Mouse (Mus musculus) neural tube, embryonic 15.5 days (tissue): ENCODE data around the gene Gabpb1. TPM values are rescaled to one million over a fixed set of nuclear protein-coding genes. Genes with fewer than 3 reads are reported as not detected.

ENCODE experiments used
- ATAC-seq: fragments of 200-750 bp; cut with Nextera tagmentation; 2 replicates; pipeline ENCODE4 v1.8.0; 2017; ENCODE audit warnings: mild to moderate bottlenecking, moderate TSS enrichment, moderate library complexity; ENCODE audit not compliant: low FRiP score
- H3K27ac ChIP-seq: fragments of 300-500 bp; sonication (generic); replicated peaks from 2 replicates; pipeline ENCODE4 v1.5.1; 2015; ENCODE audit warnings: mild to moderate bottlenecking, inconsistent platforms
- H3K27me3 ChIP-seq: fragments of 300-500 bp; sonication (generic); replicated peaks from 2 replicates; pipeline ENCODE4 v1.6.1; 2015; ENCODE audit warnings: inconsistent platforms
- H3K36me3 ChIP-seq: fragments of 300-500 bp; sonication (generic); 2 replicates; pipeline ENCODE4 v1.6.1; 2015; ENCODE audit warnings: inconsistent platforms
- H3K4me1 ChIP-seq: fragments of 300-500 bp; sonication (generic); 2 replicates; pipeline ENCODE4 v1.6.1; 2015; ENCODE audit warnings: inconsistent platforms
- H3K4me2 ChIP-seq: fragments of 300-500 bp; sonication (generic); 2 replicates; pipeline ENCODE4 v1.6.1; 2015; ENCODE audit warnings: inconsistent platforms, mild to moderate bottlenecking, moderate library complexity
- H3K4me3 ChIP-seq: fragments of 300-500 bp; sonication (generic); replicated peaks from 2 replicates; pipeline ENCODE4 v1.5.1; 2015; ENCODE audit warnings: mild to moderate bottlenecking, inconsistent platforms
- H3K9ac ChIP-seq: fragments of 300-500 bp; sonication (generic); replicated peaks from 2 replicates; pipeline ENCODE4 v1.6.1; 2015; ENCODE audit warnings: mild to moderate bottlenecking, inconsistent platforms
- H3K9me3 ChIP-seq: fragments of 300-500 bp; sonication (generic); replicated peaks from 2 replicates; pipeline ENCODE4 v1.6.1; 2016; ENCODE audit warnings: inconsistent platforms
- WGBS: fragments of 180-500 bp; shearing (Covaris S2); methylation state at CpG from one replicate; pipeline ENCODE4 v1.1.7; 2015; ENCODE audit warnings: mixed read lengths; 5-methylcytosine and 5-hydroxymethylcytosine counted together
- polyA plus RNA-seq: library from polyadenylated mRNA; unstranded; fragments of >200 nt; fragmentation: Nextera tagmentation; extraction: Ambion mirVana; gene quantifications from 2 replicates; pipeline ENCODE4 v1.2.1, GENCODE M21; 2015

The Gabpb1 gene
- polyA plus RNA-seq, 1 experiment from 2014 or later = 37.1 TPM

- H3K9me3 ChIP-seq = no peaks in the 10 kb centered on the region
- no peaks in the 10 kb centered on the region for H3K36me3 ChIP-seq
- no peak overlapping the region for H3K4me3 ChIP-seq
- no peak overlapping the region for H3K4me2 ChIP-seq
- H3K9ac ChIP-seq = no peak overlapping the region
- no peak for ATAC-seq
- H3K27me3 ChIP-seq = no peaks in the 10 kb centered on the region
- 89% methylated on average over 15 of the region's 15 CpGs for WGBS
- no peaks in the 10 kb centered on the region for H3K4me1 ChIP-seq
- no peak overlapping the region for H3K27ac ChIP-seq
Observed at GRCm38 (mm10) chr2:126606061-126606687, 70.0 kb downstream of the Gabpb1 start.

DNA sequence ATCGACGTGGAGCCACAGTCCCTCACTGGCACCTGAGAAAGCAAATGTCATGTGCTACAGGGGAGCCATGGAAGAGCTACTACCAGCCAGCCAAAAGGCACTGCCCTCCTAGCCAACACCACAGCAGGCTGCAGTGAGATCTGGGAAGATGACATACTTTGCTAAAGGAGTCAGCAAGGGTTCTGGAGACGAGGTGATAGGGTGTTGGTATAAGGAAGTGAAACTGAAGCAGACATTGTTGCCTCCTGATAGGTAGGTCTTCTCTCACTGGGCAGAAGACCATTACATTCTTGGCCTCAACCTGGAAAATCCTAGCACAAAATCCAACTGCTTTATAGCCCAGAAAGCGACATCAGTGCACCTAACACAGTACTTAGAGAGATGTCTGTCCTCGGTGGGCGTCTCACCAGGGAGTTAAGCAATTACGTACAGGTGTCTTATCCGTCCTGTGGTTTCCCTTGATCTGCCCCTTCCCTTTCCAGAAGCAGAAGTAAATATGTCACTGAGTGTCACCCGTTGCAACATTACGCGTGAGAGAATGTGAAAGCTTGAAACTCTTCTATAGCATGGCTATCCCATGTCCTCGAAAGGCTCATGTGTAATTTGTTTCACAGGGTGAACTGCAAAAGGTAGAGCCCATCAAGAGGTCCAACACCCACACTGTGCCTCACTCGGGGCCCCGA lies 74.1 kb downstream of the Gabpb1 start:
- WGBS = 89% methylated on average over 14 of the region's 14 CpGs
- Histone ChIP-seq H3K9ac (no peak overlapping the region), H3K9me3 (no peaks in the 10 kb centered on the region), H3K4me2 (no peak overlapping the region), H3K27ac (no peak overlapping the region), H3K27me3 (no peaks in the 10 kb centered on the region), H3K4me1 (no peaks in the 10 kb centered on the region), H3K4me3 (no peak overlapping the region), H3K36me3 (no peaks in the 10 kb centered on the region)
- ATAC-seq = no peak

GRCm38 (mm10) chr2:126600533-126600932 lies 75.6 kb downstream of the Gabpb1 start:
- Histone ChIP-seq H3K9ac (no peak overlapping the region), H3K9me3 (no peaks in the 10 kb centered on the region), H3K4me3 (no peak overlapping the region), H3K27ac (no peak overlapping the region), H3K36me3 (no peaks in the 10 kb centered on the region), H3K4me1 (no peaks in the 10 kb centered on the region), H3K27me3 (no peaks in the 10 kb centered on the region), H3K4me2 (no peak overlapping the region)
- WGBS = 74% methylated on average over 14 of the region's 14 CpGs
- ATAC-seq = no peak

- Histone ChIP-seq H3K27ac (no peak overlapping the region), H3K4me2 (no peak overlapping the region), H3K9ac (no peak overlapping the region), H3K4me3 (no peak overlapping the region), H3K27me3 (no peaks in the 10 kb centered on the region), H3K9me3 (no peaks in the 10 kb centered on the region), H3K4me1 (no peaks in the 10 kb centered on the region), H3K36me3 (no peaks in the 10 kb centered on the region)
- no peak for ATAC-seq
- 11% methylated on average over 3 of the region's 3 CpGs for WGBS
Observed at GRCm38 (mm10) chr2:126599005-126599404, 77.1 kb downstream of the Gabpb1 start.

- Histone ChIP-seq H3K4me1 (no peaks in the 10 kb centered on the region), H3K4me2 (no peak overlapping the region), H3K9ac (no peak overlapping the region), H3K4me3 (no peak overlapping the region), H3K36me3 (no peaks in the 10 kb centered on the region), H3K27ac (no peak overlapping the region), H3K9me3 (no peaks in the 10 kb centered on the region), H3K27me3 (no peaks in the 10 kb centered on the region)
- 71% methylated on average over 2 of the region's 2 CpGs for WGBS
- no peak for ATAC-seq
Observed at GRCm38 (mm10) chr2:126598359-126598758, 77.8 kb downstream of the Gabpb1 start.

DNA sequence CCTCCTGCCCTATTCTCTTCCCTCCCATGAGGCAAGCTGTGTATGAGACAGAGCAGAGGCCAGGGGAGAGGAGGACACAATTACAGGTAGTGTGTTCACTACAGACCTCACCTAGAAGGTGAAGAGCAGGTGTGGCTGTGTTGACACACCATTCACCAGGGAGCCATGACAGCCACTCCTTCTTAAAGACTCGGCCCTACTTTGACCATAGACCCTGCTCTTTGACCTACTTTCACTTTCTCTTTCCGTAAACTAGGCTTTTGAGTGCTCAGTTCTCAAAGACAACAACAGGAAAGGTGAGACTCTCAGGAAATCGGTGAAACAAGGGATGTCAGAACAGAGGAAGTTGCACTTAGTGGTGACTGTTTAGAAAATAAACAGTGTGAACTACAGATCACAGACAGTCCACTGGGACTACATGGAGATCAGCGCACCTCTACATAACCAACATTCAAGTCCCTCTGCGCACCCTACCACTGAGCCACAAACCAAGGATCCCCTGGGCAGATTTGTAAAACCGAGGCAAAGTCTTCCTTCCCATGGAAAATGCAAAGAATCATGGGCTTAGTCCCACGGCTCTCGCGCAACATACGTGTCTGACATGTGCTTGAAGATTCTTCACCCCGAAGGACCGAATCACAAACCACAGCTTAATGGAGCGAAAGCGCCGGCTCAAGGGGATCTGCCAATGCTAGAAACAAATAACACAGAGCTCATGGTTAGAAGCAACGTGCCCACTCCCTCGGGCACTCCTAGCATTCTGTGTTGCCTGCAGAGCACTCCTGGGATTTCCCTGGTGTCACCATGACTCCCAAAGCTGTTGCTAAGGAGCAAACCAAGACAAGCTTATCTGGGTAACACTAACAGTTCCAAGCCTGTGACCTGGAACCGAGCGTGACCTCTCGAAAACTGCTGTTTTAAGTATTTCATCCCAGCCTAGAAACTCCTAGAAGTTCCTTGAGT lies 78.6 kb downstream of the Gabpb1 start:
- WGBS = 87% methylated on average over 20 of the region's 20 CpGs
- Histone ChIP-seq H3K4me1 (no peaks in the 10 kb centered on the region), H3K9me3 (no peaks in the 10 kb centered on the region), H3K27me3 (no peaks in the 10 kb centered on the region), H3K4me2 (no peak overlapping the region), H3K4me3 (no peak overlapping the region), H3K36me3 (no peaks in the 10 kb centered on the region), H3K9ac (no peak overlapping the region), H3K27ac (no peak overlapping the region)
- ATAC-seq = no peak

DNA sequence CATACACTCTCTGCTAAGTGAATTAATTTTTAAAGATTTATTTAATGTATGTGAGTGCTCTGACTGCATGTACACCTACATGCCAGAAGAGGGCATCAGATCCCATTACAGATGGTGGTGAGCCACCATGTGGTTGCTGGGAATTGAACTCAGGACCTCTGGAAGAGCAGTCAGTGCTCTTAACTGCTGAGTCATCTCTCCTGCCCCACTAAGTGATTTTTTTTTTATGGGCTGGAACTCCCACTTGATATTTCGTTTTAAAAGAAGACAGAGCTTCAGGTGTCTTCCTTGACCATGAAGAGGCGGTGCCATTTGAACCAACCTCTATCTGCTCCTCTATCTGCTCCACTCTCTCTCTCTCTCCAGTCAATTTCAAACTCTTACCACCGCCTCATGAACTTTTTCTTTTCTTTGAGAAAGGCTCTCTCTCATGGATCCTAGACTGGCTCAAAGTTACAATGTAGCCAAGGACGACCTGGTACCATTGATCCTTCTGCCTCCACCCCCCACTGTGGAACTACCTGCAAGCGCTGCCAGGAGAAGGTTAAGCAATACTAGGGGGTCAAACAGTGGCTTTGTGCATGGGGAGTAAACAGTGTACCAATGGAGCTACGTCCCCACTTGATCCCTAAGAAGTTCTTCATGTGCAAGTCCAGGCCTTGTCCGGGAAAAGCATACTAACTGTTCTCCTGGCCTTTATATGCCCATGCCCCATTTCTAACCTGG lies 79.6 kb downstream of the Gabpb1 start:
- Histone ChIP-seq H3K9me3 (no peaks in the 10 kb centered on the region), H3K4me1 (no peaks in the 10 kb centered on the region), H3K4me3 (no peak overlapping the region), H3K4me2 (no peak overlapping the region), H3K27me3 (no peaks in the 10 kb centered on the region), H3K9ac (no peak overlapping the region), H3K36me3 (no peaks in the 10 kb centered on the region), H3K27ac (no peak overlapping the region)
- WGBS = 96% methylated on average over 7 of the region's 7 CpGs
- ATAC-seq = no peak

GRCm38 (mm10) chr2:126593831-126594610 lies 82.1 kb downstream of the Gabpb1 start:
- H3K36me3 ChIP-seq = 0 out of 2 replicates have a peak, but pooled peaks cover 1% of the 10 kb centered on the region
- H3K4me2 ChIP-seq = peak overlapping the region; percentile 62
- peak; percentile 64; the same call in 1 of the 2 replicates for ATAC-seq
- no peak overlapping the region for H3K27ac ChIP-seq
- no peaks in the 10 kb centered on the region for H3K27me3 ChIP-seq
- H3K9ac ChIP-seq = peak overlapping the region; percentile 20; the same call in 1 of the 2 replicates
- peak overlapping the region; percentile 29 for H3K4me3 ChIP-seq
- H3K9me3 ChIP-seq = no peaks in the 10 kb centered on the region
- H3K4me1 ChIP-seq = no peaks in the 10 kb centered on the region
- WGBS = 29% methylated on average over 26 of the region's 26 CpGs

DNA sequence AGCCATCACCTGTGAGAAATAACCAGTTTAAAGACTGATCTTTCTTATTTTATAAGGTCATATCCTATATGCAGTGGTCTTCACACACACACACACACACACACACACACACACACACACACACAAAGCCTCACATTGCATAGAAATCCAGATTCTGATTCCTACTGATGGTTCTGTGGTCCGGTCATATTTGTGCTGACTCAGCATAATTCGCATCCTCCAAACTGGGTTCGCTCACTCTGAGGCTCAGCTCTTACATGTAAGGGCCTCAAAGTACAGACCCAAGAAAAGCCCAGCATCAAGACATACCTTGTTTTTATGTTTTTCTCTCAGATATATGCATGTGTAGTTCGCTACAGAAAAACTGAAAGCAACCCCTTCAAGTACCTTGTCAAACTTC lies 84.8 kb downstream of the Gabpb1 start:
- Histone ChIP-seq H3K27ac (no peak overlapping the region), H3K36me3 (0 out of 2 replicates have a peak, but pooled peaks cover 7% of the 10 kb centered on the region), H3K9ac (no peak overlapping the region), H3K27me3 (no peaks in the 10 kb centered on the region), H3K4me3 (no peak overlapping the region), H3K4me2 (no peak overlapping the region), H3K4me1 (no peaks in the 10 kb centered on the region), H3K9me3 (no peaks in the 10 kb centered on the region)
- 95% methylated on average over 4 of the region's 4 CpGs for WGBS
- no peak for ATAC-seq

DNA sequence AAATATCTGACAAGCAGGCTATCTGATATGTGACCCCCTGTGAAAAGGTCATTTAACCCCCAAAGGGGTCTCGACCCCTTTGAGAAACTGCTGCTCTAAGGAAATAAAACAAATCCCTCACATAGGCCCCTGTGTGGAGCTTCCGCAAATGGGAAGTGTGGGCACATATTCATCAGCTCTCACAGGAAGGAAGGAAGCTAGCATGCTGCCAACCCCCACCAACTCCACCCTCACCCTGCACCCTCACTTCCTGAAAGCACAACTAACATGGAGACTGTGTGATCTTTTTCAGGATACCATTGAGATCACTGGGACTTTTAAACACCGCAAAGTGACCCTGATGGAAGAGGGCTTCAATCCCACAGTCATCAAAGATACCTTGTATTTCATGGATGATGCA lies 88.7 kb downstream of the Gabpb1 start:
- H3K9ac ChIP-seq = no peak overlapping the region
- no peak overlapping the region for H3K27ac ChIP-seq
- WGBS = 92% methylated on average over 3 of the region's 3 CpGs
- H3K4me1 ChIP-seq = no peaks in the 10 kb centered on the region
- no peaks in the 10 kb centered on the region for H3K9me3 ChIP-seq
- no peaks in the 10 kb centered on the region for H3K27me3 ChIP-seq
- ATAC-seq = no peak
- H3K36me3 ChIP-seq = 0 out of 2 replicates have a peak, but pooled peaks cover 7% of the 10 kb centered on the region
- H3K4me2 ChIP-seq = no peak overlapping the region
- no peak overlapping the region for H3K4me3 ChIP-seq
